Mouse (Mus musculus) cerebellum, adult 11 months (tissue): Measurements from ENCODE around the gene Inf2.

Experiments
- DNase-seq: peaks from one replicate; pipeline ENCODE4 v3.0.0; 2022

Gene Inf2

GRCm38 (mm10) chr12:112588426-112589256, at the start of gene Inf2:
Gene Inf2, plus strand, starts transcription at chr12:112588784.
- DNase-seq: peak; percentile 51

GRCm38 (mm10) chr12:112539466-112539965, 49.1 kb upstream of the Inf2 start:
- no peak for DNase-seq

- DNase-seq: no peak
Observed at GRCm38 (mm10) chr12:112540321-112540720, 48.3 kb upstream of the Inf2 start.

DNA sequence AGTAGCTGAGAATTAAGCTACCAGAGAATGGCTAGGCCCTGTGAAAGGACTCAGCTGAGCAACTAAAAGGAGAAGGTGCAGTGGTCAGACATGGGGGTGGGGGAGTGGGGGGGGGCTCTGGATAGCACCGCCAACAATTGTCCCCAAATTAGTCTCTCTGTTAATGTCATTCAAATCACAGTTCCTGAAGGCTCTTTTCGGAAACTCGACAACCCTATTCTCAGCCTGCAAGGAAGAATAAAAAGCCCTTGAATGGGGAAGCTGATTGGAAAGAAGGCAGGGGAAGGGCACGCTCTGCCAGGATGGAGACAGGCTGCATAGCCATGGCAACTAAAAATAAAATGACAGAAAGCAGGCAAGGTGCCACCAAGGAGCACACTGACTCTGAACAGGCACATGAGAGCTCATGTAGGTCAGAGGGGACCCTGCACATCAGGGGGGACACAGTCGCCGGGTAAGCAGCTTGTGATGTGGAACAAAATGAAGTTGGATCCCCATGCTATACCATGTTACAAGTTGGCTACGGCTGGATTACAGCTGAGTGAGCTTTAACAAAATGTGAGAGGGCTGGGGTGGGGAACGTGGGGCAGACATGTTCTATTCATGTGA, 47.0 kb upstream of the Inf2 start:
- DNase-seq: no peak

DNA sequence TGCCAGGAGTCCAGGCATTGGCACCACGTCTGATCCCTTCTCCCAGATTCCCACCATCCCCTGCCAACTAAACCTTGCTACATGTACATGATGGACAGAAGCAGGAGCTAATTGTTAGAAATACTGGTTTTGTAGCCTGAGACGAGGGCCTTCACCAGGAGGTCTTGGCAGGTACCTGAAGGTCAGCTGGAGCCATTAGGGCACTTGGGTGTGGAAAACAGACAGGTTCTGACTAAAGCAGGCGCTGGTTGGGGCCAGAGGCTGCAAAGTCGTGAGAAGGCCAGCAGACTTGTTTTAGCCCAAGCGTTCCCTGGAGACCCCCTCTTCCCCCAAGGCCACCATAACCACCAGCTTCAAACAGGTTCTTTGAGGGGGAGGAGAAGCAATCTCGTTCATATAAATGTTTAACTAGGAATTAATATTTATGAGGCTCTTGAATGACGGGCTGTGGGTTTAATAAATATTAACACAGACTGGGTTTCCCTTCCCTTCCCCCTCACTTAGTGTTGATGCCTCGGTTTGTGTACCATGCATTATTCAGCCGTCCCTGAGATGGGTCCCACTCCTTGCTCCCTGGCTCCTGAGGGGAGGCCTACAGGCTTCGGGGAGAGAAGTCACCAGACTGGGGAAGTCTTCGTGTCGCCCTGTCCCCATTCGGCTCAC, 46.2 kb upstream of the Inf2 start:
- DNase-seq: no peak

DNA sequence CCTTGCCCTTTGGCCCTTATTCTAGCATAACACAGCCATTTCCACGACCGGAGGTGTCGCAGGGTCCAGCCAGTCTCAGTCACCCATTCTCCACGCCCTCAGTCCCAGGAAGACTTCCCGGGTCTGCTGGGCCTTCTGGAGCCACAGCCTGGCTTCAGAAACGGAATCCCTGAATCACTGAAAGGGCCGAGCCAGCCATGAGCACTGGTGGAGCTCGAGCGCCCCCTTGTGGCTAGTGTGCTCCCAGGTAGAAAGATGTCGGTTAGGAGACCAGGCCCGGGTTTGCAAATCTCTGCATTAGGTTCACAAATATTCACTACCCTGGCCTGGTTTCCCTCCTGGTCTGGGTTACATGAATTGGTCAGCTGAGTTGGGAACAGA, 45.7 kb upstream of the Inf2 start:
- DNase-seq: peak; percentile 76

DNA sequence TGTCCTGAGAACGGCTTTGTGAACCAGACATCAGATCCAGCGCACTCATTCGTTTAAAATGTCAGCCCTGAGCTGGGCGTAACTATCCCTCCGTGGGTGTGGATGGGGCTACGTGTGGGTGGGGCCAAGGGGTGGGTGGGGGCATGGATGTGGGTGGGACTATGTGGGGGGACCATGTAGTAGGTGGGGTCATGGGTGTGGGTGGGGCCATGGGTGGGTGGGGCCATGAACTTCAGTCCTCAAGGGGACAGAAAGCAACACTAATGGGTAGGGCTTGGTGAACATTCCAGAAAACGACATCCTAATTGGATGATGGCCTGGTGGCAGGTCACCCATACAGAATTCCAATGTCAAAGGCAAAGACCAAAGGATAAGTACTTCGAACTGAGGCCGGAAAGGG, 44.6 kb upstream of the Inf2 start:
- no peak for DNase-seq

DNA sequence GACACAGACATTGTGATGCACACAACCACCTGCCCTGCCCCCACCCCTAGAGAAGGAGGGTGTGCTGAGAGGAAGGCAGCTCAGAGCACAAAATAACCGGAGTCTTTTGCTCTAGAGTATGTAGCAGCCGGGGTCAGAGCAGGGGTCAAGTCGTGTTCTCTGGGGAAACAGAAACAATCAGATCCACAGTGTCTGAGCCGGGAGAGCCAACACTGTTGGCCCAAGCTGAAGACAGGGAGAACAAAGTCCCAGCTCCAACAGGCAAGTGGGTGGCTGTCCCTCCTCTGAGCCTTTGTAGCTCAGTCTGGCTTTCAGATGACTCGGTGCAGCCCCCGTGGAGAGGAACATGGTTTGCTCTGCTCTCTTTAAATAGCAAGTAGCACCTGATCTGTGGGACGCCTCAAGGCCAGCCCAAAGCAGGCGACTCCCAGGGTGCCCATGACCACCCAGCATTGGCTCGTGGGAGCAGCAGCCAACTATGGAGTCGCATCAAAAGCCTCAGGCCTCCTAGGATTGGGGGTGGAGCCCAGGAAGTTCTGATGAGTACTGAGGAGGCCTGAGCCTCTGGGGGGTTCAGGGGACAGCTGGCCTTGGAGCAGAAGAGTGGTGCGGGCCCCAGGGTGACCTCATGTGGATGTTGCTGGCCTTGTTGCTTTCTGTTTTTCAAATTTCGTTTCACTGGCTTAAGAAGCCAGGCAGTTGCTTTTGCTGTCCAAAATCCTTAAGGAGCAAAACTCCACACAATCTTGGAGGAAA, 43.5 kb upstream of the Inf2 start:
- no peak for DNase-seq

DNA sequence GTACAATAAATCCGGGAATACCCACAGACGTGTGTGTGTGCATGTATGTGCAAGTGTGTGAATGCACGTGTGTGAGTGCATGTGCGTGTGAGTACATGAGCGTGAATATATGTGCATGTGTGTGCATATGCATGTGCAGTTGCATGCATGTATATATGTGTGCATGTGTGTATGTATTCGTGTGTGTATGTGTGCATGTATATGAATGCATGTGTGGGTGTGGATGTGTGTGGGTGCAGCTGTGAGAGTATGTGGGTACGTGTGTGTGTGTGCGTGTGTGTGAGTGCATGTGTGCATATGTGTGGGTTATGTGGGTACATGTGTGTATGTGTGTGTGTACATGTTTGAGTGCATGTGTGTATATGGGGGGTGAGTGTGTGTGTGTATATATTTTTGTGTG, 42.5 kb upstream of the Inf2 start:
- no peak for DNase-seq

GRCm38 (mm10) chr12:112549287-112549686, 39.3 kb upstream of the Inf2 start:
- DNase-seq: no peak

GRCm38 (mm10) chr12:112551861-112552375, 36.7 kb upstream of the Inf2 start:
- peak; percentile 83 for DNase-seq

GRCm38 (mm10) chr12:112552520-112552919, 36.1 kb upstream of the Inf2 start:
- no peak for DNase-seq

DNA sequence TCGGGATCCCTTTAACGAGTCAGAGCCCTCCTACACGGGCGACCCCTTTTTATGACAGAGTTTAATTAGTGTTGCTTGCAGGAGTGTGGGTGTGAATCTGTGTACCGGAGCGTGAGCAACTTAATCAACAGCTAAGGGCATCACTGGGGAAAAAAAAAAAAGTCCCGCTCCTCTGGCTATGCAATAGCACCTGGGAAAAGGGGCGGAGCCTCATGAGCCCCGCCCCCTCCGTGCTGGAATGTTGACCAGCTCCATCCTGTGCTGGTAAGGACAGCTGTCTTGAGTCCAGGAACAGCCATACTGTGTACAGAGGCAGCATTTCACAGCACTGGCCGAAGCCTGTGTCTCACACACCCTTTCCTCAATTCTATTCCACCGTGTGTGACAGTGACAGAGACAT, 33.7 kb upstream of the Inf2 start:
- DNase-seq: no peak

GRCm38 (mm10) chr12:112556531-112557060, 32.0 kb upstream of the Inf2 start:
- DNase-seq: no peak

DNA sequence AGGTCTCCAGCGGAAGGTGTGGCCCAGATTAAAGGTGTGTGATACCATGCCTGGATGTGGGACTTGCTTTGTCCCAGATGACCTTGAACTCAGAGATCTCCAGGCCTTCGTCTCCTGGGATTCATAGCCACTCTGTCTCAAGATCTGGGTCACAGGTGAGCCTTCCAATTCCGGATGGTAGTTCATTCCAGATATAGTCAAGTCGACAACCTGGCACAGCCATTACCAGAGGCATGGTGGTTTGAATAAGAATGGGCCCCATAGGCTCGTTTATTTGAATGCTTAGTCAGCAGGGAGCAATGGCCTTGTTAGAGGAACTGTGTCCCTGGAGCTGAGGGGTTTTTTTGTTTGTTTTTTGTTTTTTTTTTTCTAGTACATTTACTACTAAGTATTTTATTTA, 31.4 kb upstream of the Inf2 start:
- no peak for DNase-seq

DNA sequence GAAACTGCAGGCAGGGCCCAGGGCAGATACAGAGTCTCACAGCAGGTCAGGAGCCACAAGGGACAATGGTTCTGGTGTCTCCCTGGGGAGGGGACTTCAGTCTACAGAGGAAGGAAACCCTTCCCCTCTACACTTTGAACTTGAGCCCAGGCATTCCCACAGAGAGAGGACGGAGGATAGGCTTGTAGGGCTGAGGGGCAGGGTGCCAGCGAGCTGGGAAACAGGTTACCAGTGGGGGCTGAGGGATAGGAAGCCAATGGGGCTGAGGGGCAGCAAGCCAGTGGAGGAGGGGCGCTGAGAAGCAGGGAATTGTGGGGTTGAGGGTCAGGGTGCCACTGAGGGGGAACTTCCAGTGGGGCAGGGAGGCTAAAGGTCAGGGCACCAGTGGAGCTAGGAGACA, 29.4 kb upstream of the Inf2 start:
- DNase-seq: no peak

GRCm38 (mm10) chr12:112559671-112560070, 28.9 kb upstream of the Inf2 start:
- DNase-seq: no peak

DNA sequence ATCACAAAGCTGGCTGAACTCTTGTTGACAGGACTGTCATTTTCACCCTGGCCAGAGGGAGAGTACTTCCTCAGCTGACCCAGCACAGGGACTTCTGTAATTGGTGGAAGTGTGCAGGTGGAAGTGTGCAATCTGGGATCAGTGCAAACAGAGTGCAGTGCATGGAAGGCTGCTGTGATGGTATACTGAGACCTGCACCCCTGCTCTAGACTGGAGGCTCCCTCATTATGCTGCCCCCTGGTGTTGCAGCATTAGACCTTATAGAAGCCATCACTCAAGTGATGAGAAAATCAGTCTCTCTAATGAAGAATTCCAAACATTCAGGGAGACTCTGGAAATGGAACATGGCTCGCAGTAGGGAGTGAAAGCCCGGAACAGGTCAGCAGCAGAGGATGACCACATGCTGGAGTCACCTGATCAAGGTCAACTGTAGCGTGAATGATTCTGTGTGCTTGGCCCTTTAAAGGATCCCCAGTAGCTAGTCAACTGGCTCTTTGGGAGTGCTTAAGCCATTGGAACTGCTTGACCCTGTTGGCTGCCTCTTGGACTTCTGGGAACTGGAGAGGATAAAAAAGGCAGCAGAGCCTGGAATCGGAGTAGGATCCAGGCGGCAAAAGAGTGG, 28.3 kb upstream of the Inf2 start:
- no peak for DNase-seq

DNA sequence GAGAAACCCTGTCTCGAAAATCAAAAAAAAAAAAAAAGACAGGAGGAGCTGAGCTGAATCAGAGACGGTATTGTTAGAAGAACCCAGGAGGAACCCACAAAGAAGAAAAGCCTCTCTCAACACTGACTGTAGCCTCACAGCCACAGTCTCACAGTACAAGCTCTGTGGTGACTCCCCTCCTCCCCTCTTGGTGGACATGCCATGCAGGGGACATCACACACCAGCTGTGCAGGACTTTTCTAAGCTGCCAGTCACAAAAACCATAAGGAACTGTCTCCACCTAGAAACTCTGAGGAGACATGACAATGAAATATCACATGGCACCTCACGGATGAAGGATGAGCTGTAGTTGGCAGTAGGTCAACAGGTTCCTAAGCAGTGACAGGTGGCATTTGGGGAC, 27.4 kb upstream of the Inf2 start:
- DNase-seq: no peak

GRCm38 (mm10) chr12:112562462-112562861, 26.1 kb upstream of the Inf2 start:
- no peak for DNase-seq

DNA sequence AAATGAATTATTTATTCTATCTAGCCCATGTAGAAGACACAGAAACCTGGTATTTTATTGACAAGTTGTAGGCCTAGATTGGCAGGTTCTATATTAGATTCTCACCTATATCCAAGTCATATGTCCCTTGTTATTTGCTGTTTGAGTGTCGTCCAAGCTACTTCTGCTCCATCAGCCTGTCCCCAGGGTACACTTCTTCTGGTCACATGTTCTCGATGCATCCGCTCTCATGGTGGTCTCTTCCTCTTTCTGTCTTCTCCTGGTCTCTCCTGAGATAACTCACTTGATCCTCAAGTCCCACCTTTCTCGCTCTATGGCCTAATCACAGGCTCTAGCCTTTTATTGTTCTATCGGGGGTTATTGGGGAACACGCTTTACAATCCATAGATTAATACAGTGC, 25.6 kb upstream of the Inf2 start:
- no peak for DNase-seq

GRCm38 (mm10) chr12:112570160-112570559, 18.4 kb upstream of the Inf2 start:
- DNase-seq: no peak
